Mouse (Mus musculus) liver, adult (tissue): ENCODE results near the gene Cic.

ENCODE experiments used
- GATA4 ChIP-seq: IDR thresholded peaks from 2 replicates; pipeline ENCODE4 v1.6.1; 2014; ENCODE audit warnings: mild to moderate bottlenecking, low read length; ENCODE audit not compliant: insufficient replicate concordance

Cic gene

DNA sequence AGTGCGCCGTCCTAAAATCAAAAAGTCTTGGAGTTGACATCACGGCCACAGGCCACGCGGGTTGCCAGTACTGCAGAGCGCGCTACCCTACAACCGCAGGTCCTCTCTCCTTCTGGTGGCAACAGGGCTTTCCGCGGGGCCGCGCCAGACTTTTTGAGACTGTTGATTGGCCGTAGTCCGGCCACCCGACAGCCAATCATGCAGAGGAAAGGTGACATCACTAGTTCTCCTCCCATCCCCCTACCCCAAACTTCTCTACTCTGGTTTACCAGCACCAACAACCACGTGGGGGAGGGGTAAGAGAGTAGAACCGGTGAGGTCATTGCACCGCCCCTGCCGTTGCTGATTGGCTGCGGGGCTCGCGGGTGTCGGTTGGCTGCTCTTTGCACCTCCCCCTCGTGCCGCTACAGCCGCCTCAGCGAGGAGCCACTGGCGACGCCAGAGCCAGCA, at the start of gene Cic:
Cic (plus strand) TSS at position 404 of the 450 bp plus-strand sequence.
- no peak for TF ChIP-seq GATA4

DNA sequence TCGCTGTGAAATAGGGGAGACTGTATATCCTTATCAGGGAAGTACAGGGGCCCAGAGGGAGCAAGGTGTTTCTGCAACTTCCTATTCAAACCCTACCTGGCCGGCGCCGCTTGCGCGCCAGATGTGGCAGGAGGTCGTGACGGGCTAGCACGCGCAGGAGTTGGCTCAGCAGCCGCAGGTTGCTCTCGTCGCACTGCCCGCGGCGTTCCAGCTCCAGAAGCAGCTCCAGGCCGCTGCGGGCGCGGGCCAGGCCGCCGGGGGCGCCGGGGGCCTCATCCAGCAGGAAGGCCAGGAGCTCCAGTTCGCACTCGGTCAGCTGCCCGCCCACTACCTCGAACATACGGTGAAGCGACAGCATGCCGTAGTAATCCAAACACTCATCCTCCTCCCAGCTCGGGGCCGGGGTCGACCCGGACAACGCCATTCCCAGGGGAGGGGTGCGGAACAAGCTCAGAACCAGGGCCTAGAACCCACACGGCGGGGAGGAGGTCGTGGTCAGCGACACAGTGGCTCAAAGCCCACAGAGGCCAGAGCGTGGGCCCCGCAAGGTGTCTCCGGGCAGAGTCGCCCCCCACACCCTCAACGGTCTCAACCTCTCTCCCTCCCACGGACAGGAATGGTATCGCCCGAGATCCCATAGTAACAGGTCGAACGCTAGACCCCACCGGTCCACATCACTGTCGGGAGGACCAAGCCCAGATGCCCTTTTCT, 48.6 kb upstream of the Cic start:
- no peak for TF ChIP-seq GATA4

DNA sequence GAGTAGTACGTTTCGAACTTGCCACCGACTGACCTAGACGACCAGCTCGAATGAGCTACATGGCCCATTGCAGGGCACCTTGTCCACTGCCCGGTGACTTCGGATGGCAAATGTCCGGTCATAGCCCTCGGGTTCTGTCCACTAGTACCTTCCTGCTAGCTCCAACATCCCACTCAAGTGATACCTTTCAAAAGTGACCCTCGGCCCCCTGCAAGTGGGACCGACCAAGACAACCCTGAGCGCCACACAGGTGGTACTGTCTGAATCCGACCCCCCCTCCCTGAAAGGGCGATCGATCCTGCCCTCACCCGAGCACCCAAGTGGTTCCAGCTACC, 48.1 kb upstream of the Cic start:
- TF ChIP-seq GATA4 = no peak

DNA sequence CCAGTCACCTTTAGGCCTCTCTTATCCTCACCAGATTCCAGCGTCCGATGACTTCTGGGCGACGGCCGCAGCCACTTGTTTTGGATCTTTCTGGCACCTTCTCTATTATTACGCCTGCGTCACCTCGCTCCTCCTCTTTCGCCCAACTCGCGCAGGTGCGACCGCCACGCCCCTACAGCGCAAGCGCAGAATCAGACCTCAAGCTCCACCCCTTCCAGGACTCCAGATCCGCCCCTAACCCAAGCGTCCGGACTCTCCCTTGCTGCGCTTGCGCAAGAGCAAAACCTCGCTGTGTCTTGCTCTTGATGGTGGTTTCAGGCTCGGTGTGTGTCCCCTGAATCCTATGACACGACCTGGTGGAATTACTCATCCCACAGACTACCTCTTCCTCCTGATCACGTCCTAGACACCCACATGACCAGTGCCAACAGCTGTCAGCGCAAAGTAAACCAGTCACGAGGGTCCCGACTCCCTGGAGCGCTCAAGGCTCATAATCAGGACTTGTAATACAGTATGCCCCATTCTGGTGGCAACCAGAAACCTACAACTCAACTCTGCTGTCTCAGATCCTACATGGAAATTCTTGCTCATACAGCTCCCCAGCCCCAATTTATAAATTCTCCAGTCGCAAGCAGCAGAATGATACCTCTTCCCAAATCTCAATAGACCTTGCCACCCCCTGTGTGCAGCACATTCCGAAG, 47.6 kb upstream of the Cic start:
- TF ChIP-seq GATA4 = peak; percentile 23; the same call in 1 of the 2 replicates

DNA sequence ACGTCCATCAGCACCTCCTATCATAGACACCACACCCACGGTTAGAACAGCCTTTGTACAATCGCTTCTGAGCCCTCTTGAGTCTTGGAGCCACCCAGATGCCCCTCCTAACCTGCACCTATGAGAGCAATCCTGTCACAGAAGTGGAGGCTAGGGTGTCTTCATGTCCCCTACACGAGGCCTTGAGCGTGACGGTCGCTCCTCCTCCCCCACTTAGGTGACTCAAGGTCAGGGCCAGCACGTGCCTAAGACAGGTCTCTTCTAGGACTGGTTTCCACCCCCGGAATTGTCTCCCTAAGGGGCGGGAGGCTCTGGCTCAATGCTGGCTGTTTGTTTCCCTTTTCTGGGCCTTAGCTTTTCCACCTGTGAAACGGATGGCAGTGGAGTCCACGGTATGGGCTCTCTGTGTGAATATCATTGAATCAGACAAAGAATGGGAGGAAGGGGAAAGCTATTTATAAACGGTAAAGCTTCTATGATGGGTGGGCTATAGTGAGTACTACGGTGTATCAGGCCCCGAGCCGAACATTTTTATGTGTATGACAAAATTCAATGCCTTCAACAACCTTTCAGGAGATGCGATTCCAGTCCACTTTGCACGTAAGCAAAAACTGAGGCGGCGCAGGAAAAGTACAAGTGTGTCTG, 46.9 kb upstream of the Cic start, which contains the start of gene Dedd2:
Dedd2 (minus strand) TSS at position 159 of the 645 bp plus-strand sequence.
- TF ChIP-seq GATA4 = no peak

DNA sequence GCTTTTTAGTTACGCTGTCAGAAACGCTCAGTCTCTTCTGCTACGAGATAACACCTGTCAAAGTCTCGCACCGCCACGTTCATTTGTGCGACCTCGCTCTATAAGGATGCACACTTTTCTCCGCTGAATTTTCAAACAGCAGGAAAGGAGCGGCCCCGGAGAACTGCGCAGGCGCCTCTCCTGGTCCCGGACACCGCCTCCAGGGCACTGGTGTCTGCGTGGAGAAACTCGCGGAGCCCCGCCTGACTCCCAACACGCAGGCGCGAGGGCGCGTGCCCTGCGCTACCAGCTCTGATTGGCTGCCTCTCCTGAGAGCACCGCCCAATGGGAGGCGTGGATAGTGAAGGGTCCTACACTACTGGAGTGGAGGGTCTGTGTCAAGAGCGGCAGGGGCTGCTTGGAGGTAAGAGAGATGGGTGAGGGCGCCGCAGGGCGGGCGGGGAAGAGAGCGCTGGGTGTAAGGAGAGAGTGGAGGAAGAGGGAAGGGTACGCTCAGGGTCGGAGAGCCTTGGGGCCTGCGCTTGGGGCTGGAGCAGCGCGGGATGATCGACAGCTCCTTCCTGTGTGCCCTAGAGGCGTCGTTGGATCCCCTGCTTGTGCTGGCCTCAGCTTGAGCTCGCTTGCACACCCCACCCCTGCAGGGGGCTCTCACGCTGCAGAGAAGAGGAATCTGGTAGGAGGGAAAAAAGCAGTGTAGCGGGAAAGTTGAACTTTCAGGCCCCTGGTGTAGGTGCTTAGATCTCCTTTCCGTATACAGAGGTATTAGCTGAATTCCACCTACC, 46.2 kb upstream of the Cic start, which contains the start of gene Zfp526:
Zfp526 (plus strand) TSS at position 324 of the 782 bp plus-strand sequence.
- no peak for TF ChIP-seq GATA4

DNA sequence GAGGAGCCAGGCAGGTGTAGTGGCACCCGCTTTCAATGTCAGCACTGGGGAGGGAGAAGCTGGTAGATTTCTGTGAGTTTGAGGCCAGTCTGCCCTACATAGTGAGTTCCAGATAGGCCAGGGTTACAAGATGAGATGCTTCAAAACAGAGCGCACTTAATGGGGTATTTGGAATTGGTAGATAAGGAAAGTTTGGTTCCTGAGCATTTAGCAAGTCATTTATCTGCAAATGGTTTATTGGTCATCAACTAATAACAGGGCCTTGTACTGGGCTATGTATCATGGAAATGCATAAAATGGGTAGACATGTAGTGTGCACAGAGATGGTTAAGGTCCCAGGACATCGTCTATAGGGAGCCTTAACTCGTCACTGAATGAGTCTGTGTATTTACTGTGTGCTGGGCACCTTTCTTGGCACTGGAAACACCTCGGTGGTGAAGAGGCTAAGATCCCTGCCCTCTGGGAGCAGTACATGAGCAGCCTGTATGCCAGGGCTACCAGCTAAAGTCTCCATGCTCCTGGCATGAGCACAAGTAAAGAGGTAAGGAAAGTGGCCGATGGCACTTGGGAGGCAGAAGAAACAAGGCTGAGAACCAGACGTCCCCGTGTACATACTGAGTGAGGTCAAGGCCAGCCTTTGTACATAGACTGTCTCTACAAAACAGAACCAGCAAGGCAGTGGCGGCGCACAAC, 45.1 kb upstream of the Cic start:
- TF ChIP-seq GATA4 = no peak

DNA sequence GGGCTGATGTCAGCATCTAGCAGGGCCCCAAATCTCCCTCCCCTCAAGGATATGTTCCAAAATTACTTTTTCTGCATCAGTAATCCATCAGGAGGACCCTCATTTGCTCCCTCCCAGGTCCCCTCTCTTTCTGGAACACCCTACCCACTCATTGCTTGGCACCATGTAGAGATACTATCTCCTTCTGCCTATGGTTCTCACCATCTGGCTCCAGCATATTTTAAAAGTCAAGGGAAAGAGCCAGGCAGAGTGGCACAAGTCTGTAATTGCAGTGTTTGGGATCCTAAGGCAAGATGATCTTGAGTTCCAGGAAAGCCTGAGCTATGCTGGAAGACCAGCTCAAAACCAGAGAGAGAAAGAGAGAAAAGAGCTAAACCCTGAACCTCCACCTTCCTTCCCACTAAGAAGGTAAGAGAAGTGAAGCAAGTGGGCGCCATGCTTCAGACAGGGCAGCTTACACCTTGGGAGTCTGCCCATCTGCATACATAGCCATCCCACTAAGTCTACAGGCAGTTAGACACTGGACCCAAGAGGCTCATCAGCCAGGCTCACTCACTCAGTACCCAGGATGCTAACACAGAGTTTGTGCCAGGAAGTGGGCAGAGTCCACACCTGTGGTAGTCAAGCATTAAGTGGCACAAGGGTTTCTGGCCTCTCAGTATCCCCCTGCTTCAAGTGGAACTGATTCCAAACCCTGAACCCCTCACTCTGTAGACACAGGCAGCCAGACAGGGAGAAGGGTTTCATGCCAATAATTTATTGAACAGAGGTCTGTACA, 39.8 kb upstream of the Cic start:
- TF ChIP-seq GATA4 = no peak

DNA sequence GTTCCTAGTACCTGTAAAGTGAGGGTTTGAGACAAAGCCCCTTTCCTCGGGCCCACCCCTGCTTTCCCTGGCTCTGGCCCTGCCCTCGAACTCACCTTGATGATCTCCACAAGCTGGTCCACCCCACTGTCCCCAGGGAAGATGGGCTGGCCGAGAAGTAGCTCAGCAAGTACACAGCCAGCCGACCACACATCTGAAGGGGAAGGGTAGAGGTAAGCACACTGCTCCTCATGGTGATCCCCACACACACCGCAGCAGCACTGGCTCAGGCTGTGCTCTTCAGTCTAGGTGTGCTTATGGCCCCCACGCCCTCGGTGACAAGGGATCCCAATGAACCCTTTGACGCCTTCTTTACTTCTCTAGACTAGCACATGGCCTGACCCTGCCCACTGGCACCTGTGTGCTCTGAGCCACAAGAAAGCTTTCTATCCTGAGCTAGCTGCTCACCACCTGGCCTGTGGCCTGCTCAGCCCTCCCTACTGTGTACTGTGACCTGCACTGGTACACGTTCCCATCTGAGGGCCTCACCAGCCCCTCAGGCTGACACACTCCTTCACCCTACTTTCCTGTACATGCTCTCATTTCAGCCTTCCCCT, 36.7 kb upstream of the Cic start:
- TF ChIP-seq GATA4 = no peak

DNA sequence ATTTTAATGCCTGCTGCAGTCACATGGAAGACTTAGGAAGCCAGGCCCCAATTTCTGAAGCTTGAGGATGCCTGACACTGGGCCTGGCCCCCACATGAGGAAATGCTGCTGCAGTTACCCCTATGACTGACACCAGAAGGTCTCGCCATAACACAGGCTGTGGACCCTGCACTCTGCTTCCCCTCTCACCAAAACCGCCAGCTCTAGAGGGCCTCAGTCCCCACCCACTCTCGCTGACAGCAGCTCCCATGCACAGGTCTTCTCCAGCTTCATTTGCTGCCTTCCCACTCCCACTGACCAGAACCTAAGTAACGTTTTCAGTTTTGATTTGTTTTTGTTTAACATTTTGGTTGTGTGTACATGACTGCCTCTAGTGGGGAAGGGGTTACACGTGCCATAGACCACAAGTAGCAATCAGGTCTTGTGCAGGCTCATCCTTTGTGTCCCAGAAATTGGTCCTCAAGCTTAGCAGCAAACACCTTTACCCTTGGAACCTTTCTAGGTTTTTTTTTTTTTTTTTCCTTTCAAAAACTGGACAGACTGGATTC, 35.3 kb upstream of the Cic start:
- TF ChIP-seq GATA4 = no peak

DNA sequence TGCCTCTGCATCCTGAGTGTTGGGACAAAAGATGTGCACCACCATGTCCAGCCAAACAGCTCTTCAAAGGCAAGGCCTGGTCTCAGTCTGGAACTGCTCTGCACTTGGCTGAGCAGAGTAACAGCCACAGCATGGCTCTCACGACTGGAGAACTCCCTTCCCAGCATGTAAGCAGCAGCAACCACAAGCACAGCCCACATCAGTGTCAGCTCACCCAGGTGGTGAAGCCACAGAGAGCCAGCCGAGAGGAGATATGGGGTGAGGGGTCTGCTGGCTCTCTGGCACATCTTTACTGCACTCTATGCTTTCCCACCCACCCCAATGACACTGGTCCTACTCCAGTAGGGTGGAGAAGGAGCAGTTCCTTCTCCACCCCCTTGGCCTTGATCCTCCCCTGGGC, 34.4 kb upstream of the Cic start:
- TF ChIP-seq GATA4 = no peak

DNA sequence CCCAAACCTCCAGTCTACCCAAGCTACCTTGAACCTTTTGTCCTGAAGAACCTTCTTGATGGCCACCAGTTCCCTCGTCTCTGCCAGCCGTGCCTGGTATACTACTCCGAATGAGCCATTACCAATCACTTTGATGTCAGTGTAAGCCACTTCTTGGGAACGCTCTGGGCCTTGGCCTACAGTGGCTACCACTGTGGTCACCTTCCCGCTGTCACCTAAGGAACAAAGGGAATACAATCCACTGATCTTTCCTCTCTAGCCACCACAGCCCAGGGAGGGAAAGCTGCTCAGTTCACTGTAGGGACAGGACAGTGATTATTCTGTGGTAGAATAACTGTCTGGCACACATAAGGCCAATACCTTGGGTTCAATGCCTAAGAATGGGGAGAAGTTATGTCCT, 32.0 kb upstream of the Cic start:
- no peak for TF ChIP-seq GATA4
